Mouse (Mus musculus): ENCODE measurements at regions not wholly inside any gene's neighbourhood (a gene's known extent, or its start where the extent isn't known, plus 50 kb on each side); places are given as distances from the start of the nearest gene placed in this dataset.

GRCm38 (mm10) chr6:44793348-44793747, 265.8 kb upstream of the Cntnap2 start:
- no peak for ATAC-seq (ENCODE audit: low TSS enrichment)

GRCm38 (mm10) chr6:44815362-44815761, 243.8 kb upstream of the Cntnap2 start:
- ATAC-seq (ENCODE audit: low TSS enrichment), result no peak

- no peak for ATAC-seq (ENCODE audit: low TSS enrichment)
These were observed 215.0 kb upstream of the Cntnap2 start for GRCm38 (mm10) chr6:44844177-44844576.

- ATAC-seq (ENCODE audit: low TSS enrichment), result peak; percentile 98
These were observed 209.7 kb upstream of the Cntnap2 start for GRCm38 (mm10) chr6:44849477-44849876.

- ATAC-seq (ENCODE audit: low TSS enrichment), result peak; percentile 48; the same call in 1 of the 2 replicates
These were observed 208.3 kb upstream of the Cntnap2 start for GRCm38 (mm10) chr6:44850829-44851228.

GRCm38 (mm10) chr6:44900249-44900648, 158.9 kb upstream of the Cntnap2 start:
- no peak for ATAC-seq (ENCODE audit: low TSS enrichment)

All from frontal cortex, adult (tissue).